Mouse (Mus musculus) small intestine, adult 2 months (tissue): ENCODE data around the gene Ccdc77. TPM values are rescaled to one million over a fixed set of nuclear protein-coding genes. Genes with fewer than 3 reads are reported as not detected.

Source experiments
- H3K27ac ChIP-seq: fragments of 200-500 bp; 2 replicates; pipeline ENCODE4 v1.5.1; 2012; ENCODE audit warnings: low read depth, low read length, control low read depth, inconsistent platforms; ENCODE audit not compliant: insufficient read depth
- H3K27me3 ChIP-seq: fragments of 200-500 bp; 2 replicates; pipeline ENCODE4 v1.6.1; 2012; ENCODE audit warnings: mild to moderate bottlenecking, moderate library complexity, low read length, inconsistent platforms; ENCODE audit not compliant: control insufficient read depth, insufficient read depth
- H3K36me3 ChIP-seq: fragments of 200-500 bp; 2 replicates; pipeline ENCODE4 v1.6.1; 2012; ENCODE audit warnings: mild to moderate bottlenecking, low read length, control low read depth, inconsistent platforms; ENCODE audit not compliant: control insufficient read depth, insufficient read depth
- H3K4me1 ChIP-seq: fragments of 200-500 bp; 2 replicates; pipeline ENCODE4 v1.6.1; 2012; ENCODE audit warnings: low read length, inconsistent platforms, mixed read lengths; ENCODE audit not compliant: control insufficient read depth, insufficient read depth, insufficient read length
- H3K4me3 ChIP-seq: fragments of 200-500 bp; 2 replicates; pipeline ENCODE4 v1.5.1; 2012; ENCODE audit warnings: low read depth, mild to moderate bottlenecking, control low read depth, inconsistent platforms, low read length, moderate library complexity
- CTCF ChIP-seq: fragments of 200-500 bp; IDR thresholded peaks from 2 replicates; pipeline ENCODE4 v1.5.1; 2012; ENCODE audit warnings: low read depth, mild to moderate bottlenecking, control low read depth, inconsistent platforms, low read length, moderate library complexity, mixed read lengths; ENCODE audit not compliant: insufficient replicate concordance, insufficient read length; ENCODE audit errors: extremely low read depth
- POLR2A ChIP-seq: fragments of 200-500 bp; IDR thresholded peaks from 2 replicates; pipeline ENCODE4 v1.6.1; 2012; ENCODE audit warnings: low read depth, mild to moderate bottlenecking, control low read depth, inconsistent platforms, low read length, moderate library complexity
- WGBS: fragments of 180-500 bp; shearing (Covaris S2); methylation state at CpG from one replicate; pipeline ENCODE4 v1.1.7; 2018; 5-methylcytosine and 5-hydroxymethylcytosine counted together
- polyA plus RNA-seq: library from polyadenylated mRNA; depleted of rRNA; stranded (reverse); fragments of >200 nt; gene quantifications from 2 replicates; pipeline ENCODE4 v1.2.3, GENCODE M21; 2012; rRNA removed

Ccdc77 gene
- 0.48 and 0.58 TPM in 2 replicates for polyA plus RNA-seq

GRCm38 (mm10) chr6:120363688-120364522, at the start of gene Ccdc77, which contains the start of gene Kdm5a:
Gene Ccdc77, minus strand, starts transcription at chr6:120364374.
Gene Kdm5a, plus strand, starts transcription at chr6:120364124.
- Histone ChIP-seq H3K4me1 (peaks cover 3% of the 10 kb centered on the region; the same call in 1 of the 2 replicates), H3K27ac (peak within 1 kb of the TSS; percentile 97), H3K4me3 (peak within 1 kb of the TSS; percentile 68), H3K27me3 (no peaks in the 10 kb centered on the region), H3K36me3 (peaks cover 14% of the 10 kb centered on the region)
- WGBS: under 1% methylated on average over 71 of the region's 71 CpGs
- TF ChIP-seq POLR2A: peak; percentile 91
- peak; percentile 18; the same call in 1 of the 2 replicates for TF ChIP-seq CTCF

DNA sequence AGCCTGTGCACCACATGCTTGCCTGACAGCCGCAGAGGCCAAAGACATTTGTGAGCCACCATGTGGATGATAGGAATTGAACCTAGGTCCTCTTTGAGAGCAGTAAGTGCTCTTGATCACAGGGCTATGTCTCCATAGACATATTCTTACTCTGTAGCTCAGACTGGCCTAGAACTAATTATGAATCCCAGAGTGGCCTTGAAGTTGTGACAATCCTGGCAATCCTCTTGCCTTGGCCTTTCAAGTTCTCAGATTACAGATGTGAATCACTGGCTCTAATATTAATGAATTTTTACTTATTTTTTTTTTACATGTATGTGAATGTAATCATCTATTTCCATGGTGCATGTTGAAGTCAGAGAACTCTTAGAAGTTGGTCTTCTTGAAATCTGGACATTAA, 39.8 kb upstream of the Ccdc77 start:
- no peak for TF ChIP-seq CTCF
- no peak for TF ChIP-seq POLR2A
- no peaks in the 10 kb centered on the region for H3K27me3 ChIP-seq
- no peak overlapping the region for H3K4me3 ChIP-seq
- no peak overlapping the region for H3K27ac ChIP-seq
- WGBS: 100% methylated on average over 1 of the region's 1 CpGs
- H3K4me1 ChIP-seq: no peaks in the 10 kb centered on the region
- peaks cover 57% of the 10 kb centered on the region for H3K36me3 ChIP-seq

DNA sequence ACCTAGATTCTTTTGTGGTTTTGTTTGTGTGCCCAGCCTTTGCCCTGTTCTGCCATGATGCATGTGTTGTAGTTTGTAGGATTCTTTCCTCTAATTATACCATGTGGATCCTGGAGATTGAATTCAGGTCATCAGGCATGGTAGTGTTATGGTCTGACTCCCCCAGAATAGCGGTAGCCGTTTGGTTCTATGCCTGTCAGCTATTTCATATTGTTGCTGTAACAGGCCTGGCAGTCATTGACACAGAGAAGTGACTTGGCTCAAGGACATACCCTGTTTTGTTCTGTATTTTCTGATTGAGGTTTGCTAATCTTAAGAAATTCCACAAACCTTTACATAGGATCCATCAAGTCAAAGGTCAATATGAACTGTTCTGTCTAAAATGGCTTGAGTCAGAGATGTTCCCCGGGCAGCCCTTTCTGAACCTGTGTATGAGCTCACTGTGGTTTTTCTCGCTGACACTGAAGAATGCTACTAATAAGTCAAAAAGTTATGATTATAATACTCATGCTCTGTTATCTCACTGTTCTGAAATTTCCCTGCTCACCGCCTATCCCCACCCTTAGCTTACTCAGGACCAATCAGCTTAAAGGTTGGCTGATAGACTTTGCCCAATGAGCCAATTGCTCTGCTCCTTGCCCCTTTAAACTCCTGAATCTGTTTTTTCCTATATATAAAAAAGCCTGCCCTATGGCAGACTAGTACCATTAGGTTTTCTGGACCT, 31.6 kb upstream of the Ccdc77 start:
- H3K27ac ChIP-seq: no peak overlapping the region
- H3K4me1 ChIP-seq: no peaks in the 10 kb centered on the region
- TF ChIP-seq CTCF: no peak
- no peak for TF ChIP-seq POLR2A
- WGBS: 76% methylated on average over 5 of the region's 5 CpGs
- no peak overlapping the region for H3K4me3 ChIP-seq
- no peaks in the 10 kb centered on the region for H3K27me3 ChIP-seq
- H3K36me3 ChIP-seq: peaks cover 52% of the 10 kb centered on the region

DNA sequence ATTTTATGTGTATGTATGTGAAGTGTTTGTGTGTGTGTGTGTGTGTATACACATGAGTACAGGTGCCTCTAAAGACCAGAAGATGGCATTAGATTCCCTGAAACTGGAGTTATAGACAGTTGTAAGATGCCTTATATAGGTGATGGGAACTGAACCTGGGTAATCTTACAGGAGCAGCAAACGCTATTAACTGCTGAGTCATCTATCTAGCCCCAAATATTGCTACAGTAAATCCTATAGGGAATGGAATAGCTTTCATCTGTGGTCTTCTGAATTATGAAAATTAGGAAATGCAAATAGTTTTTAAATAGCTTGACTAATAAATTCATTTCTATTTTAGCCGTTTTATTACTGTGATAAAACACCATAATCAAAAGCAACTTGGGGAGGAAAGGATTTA, 28.6 kb upstream of the Ccdc77 start:
- H3K27ac ChIP-seq: no peak overlapping the region
- no peak overlapping the region for H3K4me3 ChIP-seq
- 89% methylated on average over 2 of the region's 2 CpGs for WGBS
- no peaks in the 10 kb centered on the region for H3K27me3 ChIP-seq
- peaks cover 49% of the 10 kb centered on the region for H3K36me3 ChIP-seq
- no peaks in the 10 kb centered on the region for H3K4me1 ChIP-seq
- TF ChIP-seq POLR2A (no peak), CTCF (no peak)

- Histone ChIP-seq H3K36me3 (peaks cover 48% of the 10 kb centered on the region), H3K27me3 (no peaks in the 10 kb centered on the region), H3K4me3 (no peak overlapping the region), H3K27ac (no peak overlapping the region), H3K4me1 (no peaks in the 10 kb centered on the region)
- 88% methylated on average over 3 of the region's 3 CpGs for WGBS
- TF ChIP-seq POLR2A (no peak), CTCF (no peak)
Observed at GRCm38 (mm10) chr6:120390054-120390453, 25.9 kb upstream of the Ccdc77 start.

GRCm38 (mm10) chr6:120376736-120377135, 12.6 kb upstream of the Ccdc77 start:
- H3K36me3 ChIP-seq: peaks cover 59% of the 10 kb centered on the region
- no peaks in the 10 kb centered on the region for H3K27me3 ChIP-seq
- peaks cover 4% of the 10 kb centered on the region; the same call in 1 of the 2 replicates for H3K4me1 ChIP-seq
- TF ChIP-seq POLR2A (no peak), CTCF (no peak)
- WGBS: 33% methylated on average over 2 of the region's 2 CpGs
- peak overlapping the region; percentile 83 for H3K27ac ChIP-seq
- H3K4me3 ChIP-seq: no peak overlapping the region

DNA sequence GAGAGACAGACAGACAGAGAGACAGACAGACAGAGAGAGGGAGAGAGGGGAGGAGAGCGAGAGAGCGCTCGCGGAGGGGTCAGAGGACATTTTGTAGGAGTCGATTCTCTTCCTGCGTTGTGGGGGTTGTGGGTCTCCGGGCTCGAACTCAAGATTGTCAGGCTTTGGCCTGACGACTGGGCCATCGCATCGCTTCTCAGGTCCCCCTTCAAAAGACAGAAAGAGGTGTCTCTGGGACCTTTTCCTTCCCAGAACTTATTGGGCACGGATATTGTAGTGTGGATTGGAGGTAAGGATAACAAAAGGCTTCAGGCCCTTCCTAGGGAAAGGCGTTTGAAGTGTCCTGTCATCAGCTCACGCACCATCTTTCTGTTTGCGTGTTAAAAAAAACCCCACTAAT, 877 bp upstream of the Ccdc77 start:
- Histone ChIP-seq H3K27ac (no peak overlapping the region), H3K36me3 (peaks cover 24% of the 10 kb centered on the region), H3K4me1 (peaks cover 3% of the 10 kb centered on the region; the same call in 1 of the 2 replicates), H3K4me3 (peak overlapping the region; percentile 68), H3K27me3 (no peaks in the 10 kb centered on the region)
- TF ChIP-seq POLR2A: no peak
- no peak for TF ChIP-seq CTCF
- WGBS: under 1% methylated on average over 15 of the region's 15 CpGs
